Mouse (Mus musculus) fat pad, adult 2 months (tissue): ENCODE data around the gene Luzp1.

ENCODE experiments used
- DNase-seq: peaks from one replicate; pipeline ENCODE4 v3.0.0-alpha.2; 2011; ENCODE audit warnings: low read depth, low spot score; ENCODE audit errors: extremely low read depth

The Luzp1 gene

DNA sequence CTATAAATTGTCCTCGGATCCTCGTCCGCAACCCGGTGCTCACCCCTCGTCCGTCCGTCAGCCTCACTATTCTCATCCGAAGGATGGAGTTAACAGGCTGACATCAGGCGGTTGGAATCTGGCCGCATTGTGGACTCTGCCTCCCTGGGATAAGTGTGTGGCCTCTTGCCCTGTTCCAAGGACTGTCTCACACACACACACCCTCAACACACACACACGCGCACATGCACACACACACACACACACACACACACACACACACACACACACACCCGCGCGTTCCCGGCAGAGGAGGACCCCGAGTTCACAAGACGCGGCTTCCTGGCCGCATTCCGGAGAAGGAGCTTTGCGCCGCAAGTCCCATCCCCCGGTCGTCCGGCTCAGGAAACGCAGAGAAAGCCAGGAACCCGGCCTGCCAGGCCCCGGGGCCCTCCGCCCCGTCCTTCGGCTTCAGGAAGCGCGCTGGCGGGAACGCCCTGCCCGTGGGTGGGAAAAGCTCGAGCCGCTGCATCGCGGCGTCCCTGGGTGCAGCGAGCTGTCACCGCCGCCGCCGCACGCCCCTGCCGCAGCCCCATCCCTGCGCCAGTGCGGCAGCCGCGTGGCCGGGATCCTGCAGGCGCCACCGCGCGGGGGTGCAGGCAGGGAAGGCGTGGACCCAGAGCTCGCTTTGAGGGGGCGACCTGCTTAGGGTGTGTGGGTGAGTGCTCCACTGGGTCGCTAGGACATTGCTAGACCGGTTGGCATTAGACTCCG is 7.3 kb upstream of the Luzp1 start, which contains the start of gene 6030445D17Rik:
TSS of gene 6030445D17Rik (plus strand) at position 165 of the 753 bp plus-strand sequence.
- no peak for DNase-seq

GRCm38 (mm10) chr4:136462839-136463178 is 6.8 kb upstream of the Luzp1 start:
- DNase-seq: no peak

- DNase-seq: no peak
These were observed 6.1 kb upstream of the Luzp1 start for GRCm38 (mm10) chr4:136463436-136463835.

DNA sequence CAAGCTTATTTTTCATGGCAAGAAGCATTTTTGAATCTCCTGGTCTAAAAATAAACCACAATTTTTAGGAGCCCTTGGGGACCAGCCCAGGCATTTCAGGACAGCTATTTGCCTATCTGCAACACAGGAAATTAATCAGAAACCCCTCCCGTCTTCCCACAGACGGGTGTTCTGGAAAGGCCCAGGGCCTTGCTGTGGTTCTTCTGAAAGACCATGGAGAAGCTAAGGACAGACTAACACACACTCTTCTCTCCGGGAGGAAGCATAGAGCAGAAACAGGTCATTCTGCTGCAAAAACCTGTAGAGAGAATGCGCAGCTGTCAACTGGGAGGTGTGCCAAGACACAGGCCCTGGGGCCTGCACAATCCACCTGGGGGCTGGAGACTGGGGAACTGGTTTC is 3.3 kb upstream of the Luzp1 start:
- no peak for DNase-seq

DNA sequence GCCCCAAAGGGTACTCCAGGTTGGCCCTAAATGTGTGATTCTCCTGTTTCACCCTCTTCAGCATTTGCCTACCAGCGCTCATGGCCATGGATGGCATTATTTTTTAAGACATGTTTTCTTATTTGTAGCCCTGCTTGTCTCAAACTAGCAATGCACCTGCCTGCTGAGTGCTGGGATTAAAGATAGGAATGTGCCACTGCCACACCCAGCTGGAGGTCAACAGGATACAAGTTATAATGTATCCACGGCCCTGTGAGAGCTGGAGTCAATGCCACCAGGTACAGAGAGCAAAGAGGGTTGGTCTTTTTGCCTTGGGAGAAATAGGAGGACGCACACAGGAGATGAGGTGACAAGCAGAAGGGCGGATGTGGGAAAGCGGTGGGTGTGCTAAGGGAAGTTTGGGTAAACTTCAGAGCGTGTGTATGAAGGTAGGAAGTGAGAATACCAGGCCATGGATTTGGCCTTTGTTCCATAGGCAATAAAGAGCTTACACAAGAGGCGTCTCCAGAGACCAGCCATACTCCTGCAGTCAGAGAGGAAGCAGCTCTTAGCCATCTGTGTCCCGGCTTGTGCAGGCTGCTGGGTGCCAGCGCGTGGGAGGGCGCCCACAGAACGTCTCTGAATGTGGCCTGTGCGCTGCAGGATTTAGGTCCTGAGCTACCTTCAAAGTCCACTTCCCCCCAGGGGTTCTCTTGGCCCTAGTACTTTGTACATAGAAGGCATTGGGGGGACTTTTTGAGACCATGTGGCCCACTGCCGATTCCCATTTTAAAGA is 821 bp upstream of the Luzp1 start:
- peak; percentile 82 for DNase-seq

- DNase-seq: no peak
These were observed 383 bp downstream of the Luzp1 start for GRCm38 (mm10) chr4:136469941-136470346.

GRCm38 (mm10) chr4:136470347-136471071 is 948 bp downstream of the Luzp1 start:
- no peak for DNase-seq

DNA sequence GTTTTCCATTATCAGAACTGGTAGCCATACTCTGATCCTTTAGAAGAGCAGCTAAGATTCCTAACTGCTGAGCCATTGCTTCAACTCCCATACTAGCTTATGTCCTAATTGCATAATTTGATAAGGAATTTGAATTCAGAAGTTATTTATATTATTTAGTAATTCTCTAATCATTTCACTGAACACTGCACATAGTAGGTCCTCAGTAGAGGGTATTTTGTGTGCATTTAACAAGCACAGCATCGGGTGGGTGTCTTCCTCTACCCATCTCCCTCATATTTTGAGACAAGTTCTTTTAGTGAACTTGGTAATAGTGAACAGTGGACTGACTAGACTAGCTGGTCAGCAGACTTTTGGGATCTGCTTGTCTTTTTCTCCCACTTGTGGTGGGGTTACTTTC is 7.1 kb downstream of the Luzp1 start:
- DNase-seq: no peak

DNA sequence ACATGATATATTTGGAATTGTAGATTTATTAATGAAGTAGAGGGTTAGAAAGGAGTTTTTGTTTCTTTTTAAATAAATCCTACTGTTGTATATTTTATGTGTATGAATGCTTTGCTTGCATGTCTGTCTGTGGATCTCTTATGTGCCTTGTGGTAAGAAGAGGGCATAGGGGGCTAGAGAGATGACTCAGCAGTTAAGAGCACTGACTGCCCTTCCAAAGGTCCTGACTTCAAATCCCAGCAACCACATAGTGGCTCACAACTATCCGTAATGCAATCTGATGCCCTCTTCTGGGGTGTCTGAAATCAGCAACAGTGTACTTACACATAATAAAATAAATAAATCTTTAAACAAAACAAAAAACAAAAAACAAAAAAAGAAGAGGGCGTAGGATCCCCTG is 17.0 kb downstream of the Luzp1 start:
- no peak for DNase-seq

GRCm38 (mm10) chr4:136495993-136496392 is 26.4 kb downstream of the Luzp1 start:
- no peak for DNase-seq

DNA sequence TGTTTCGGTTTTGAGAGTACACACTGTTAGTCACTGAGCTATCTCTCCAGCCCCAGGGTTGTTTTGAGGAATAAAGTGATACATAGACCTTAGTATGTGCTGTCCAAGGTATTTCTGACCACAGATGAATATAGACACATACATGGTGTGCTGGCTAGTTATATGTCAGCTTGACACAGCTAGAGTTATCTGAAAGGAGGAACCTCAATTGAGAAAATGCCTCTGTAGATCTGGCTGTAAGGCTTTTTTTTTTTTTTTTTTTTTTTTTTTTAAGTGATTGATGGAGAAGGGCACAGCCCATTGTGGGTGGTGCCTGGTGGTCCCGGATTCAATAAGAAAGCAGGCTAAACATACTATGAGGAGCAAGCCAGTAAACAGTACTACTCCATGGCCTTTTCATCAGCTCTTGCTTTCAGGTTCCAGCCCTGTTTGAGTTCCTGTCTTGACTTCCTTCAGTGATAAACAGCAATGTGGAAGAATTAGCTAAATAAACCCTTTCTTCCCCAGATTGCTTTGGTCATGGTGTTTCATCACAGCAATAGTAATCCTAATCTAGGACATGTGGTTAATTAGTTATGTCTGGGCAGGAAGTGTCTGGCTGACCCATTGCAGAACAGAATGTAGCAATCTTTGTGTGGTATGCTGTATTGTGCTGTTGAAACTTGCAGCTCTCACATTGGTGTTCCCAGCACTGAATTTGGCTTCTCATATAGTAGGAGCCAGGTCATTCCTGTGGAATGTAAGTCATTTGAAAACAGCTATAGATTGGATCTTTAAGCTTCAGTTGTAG is 36.1 kb downstream of the Luzp1 start:
- peak; percentile 77 for DNase-seq

DNA sequence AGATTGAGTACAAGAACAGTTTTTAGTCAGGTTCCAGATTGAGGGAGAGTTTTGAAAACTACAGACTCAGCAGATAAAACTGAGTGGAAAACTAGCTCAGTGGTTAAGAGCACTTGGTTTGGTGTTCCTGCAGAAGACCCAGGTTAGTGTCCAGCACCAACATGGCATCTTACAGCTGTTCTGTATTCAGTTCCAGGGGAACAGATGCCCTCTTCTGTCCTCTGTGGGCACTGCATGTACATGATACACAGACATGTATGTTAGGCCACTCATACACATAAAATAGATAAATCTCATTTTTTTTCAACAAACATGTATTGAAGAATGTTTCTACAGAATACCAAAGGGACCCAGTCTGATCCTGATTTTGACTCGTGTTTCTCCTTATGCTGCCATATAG is 40.3 kb downstream of the Luzp1 start:
- no peak for DNase-seq

- no peak for DNase-seq
These were observed 42.1 kb downstream of the Luzp1 start for GRCm38 (mm10) chr4:136511708-136512107.

GRCm38 (mm10) chr4:136512905-136513304 is 43.3 kb downstream of the Luzp1 start:
- DNase-seq: no peak

GRCm38 (mm10) chr4:136518141-136518540 is 48.6 kb downstream of the Luzp1 start:
- no peak for DNase-seq

DNA sequence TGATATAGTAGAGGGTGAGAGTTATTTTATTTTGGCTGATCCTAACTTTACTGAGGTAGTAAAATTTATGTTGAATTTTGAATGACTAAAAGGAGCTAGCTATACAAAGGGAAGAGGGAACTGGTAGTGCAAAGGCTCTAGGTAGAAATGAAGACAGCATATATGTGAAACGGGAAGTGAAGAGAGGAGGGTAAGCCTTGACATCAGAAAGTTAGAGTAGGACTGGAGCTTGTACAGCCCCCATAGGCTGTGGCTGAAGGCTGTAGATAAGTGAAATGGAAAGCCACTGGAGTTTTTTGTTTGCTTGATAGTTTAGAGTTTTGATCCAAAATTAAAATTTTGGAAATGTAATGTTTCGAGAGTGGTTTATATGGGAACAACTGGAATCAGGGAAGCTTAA is 49.0 kb downstream of the Luzp1 start:
- DNase-seq: no peak

- no peak for DNase-seq
These were observed 50.3 kb downstream of the Luzp1 start for GRCm38 (mm10) chr4:136519866-136520265.

DNA sequence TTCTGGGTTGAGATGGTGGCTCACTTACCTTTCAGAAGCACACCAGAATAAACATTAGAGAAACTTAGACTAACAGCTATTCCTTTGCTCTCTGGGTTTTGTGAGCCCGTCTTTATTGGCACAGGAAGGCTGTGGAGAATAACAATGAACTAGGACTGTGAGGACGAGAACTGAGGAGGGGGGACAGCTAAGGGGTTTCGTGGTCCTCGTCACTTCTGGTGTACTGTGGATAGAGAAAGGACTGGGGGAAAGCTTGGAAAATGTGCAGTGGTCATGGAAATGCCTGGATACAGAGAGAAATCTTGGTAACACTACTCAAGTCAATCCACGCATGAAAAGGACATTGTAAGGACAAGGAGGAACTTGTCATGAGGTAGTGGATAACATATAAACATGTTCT is 52.3 kb downstream of the Luzp1 start:
- no peak for DNase-seq

- no peak for DNase-seq
These were observed 54.7 kb downstream of the Luzp1 start for GRCm38 (mm10) chr4:136524309-136524708.

GRCm38 (mm10) chr4:136526412-136526811 is 56.9 kb downstream of the Luzp1 start:
- no peak for DNase-seq

DNA sequence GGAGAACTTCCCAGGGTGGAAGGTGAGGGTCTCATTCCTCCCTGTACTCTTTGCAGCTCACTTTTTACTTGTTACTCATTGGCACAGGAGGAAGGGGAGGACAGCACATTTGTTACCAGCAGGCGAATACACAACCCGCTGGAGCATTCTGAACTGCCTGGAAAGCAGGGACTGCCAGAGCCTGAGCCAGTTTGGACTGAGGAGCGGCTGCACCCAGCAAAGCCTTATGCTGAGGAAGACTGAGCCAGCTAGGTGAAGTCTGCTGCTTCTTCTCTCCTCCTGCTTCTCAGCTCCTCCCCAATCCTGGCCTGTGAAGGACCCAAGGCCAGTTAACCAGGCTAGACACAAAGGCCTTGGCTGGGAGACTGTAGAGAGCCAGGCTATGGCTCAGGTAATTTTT is 75.6 kb downstream of the Luzp1 start:
- DNase-seq: no peak
